Mouse (Mus musculus) c-Kit-positive CD71-positive TER-119-negative erythroid progenitor cells, embryonic 14.5 days (primary cell): Measurements from ENCODE around the gene Ift20.

ENCODE experiments used
- DNase-seq: peaks from one replicate; pipeline ENCODE4 v3.0.0-alpha.2; 2013; ENCODE audit warnings: low read depth

The Ift20 gene

DNA sequence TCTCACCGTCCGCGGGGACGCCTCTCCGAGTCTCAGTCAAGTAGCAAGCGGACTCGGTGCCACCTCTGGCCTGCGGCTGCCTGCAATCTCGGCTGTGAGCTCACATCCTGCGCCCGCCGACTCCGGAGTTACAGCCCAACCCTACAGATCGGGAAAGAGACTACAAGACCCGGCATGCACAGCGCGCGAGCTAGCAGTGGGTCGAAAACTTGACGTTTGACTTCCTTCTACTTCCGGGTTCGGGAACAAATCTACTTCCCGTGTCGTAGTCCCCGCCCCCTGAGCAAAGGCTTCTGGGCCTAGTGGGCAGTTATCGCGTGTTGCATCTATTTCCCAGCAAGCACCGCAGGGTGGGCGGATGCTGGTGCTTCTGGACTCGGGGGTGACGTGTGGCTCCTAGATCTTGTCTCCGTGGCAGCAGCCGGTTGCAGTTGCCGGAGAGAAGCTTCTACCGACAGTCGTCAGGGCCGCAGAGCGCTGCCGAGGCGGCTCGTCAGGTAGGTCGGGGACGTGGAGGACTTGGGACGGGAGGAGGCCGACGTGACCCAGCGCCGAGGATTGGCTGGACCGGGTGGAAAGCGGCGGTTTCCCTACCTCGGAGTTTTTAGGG is at the start of gene Ift20, which contains the start of gene Tnfaip1:
Gene Ift20, plus strand, starts transcription at position 282 of the 610 bp plus-strand sequence.
Gene Tnfaip1, minus strand, starts transcription at position 253 of the 610 bp plus-strand sequence.
- DNase-seq: peak; percentile 99

- DNase-seq: peak; percentile 47
Observed at GRCm38 (mm10) chr11:78488168-78488567, 48.0 kb upstream of the Ift20 start.

DNA sequence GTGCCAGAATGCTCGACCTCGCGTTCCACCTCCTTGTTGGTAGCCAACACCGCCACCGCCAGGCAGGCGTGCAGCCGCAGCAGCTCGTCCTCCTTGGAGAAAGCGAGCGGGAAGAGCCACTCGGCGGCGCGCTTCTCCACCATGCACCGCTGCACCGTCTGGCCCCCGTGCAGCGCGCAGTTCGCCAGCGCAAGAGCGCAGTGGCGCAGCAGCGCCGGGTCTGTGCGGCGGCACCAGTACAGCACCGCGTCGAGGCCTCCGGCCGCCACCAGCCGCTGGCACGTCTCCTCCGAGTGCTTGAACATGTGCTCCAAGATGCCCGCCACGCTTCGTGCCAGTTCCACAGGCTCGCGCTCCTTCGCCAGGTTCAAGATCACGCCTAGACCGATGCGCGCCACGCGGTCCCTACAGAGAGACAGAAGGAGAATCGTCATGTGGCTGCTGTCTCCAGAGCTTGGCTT is 45.4 kb upstream of the Ift20 start:
- DNase-seq: no peak

DNA sequence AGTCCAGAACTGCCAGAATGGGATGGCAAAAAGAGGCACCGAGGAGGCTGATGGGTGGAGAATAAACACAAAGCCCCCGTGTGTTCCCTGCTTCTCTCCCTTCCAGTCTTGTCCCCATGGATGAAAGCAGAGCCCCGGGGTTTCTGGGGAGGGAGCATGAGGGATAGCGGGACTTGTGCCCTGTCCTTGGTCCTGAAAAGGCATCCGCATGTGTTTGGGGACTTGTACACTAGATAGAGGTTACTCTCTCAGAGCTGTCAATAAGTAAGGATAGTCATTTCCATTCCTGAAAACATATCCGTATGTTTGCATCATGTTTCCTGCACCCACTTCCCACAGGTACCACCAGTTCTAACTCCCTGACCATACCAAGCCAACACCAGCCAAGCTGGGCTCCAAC is 40.3 kb upstream of the Ift20 start:
- DNase-seq: peak; percentile 46

DNA sequence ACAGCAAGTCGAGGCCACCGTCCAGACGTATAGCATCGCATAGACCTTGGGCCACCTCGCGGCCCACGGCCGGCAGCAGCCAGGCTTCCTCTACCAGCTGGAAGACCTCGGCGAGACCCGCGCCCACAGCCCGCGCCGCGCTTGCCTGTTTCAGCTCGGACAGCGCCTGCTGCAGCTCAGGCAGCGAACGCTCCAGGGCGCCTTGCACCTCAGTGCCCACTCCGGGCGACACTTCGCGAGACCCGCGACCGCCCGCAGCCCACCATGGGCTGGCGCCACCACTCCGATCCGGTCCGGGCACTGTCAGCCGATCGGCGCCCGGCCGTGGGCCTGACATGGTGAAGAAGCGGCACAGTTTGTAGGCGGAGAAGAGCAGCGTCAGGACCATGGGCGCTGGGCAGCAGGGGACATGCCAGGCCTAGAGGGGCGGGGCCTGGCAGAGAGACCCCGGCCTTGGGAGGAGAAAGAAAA is 39.1 kb upstream of the Ift20 start:
- no peak for DNase-seq

DNA sequence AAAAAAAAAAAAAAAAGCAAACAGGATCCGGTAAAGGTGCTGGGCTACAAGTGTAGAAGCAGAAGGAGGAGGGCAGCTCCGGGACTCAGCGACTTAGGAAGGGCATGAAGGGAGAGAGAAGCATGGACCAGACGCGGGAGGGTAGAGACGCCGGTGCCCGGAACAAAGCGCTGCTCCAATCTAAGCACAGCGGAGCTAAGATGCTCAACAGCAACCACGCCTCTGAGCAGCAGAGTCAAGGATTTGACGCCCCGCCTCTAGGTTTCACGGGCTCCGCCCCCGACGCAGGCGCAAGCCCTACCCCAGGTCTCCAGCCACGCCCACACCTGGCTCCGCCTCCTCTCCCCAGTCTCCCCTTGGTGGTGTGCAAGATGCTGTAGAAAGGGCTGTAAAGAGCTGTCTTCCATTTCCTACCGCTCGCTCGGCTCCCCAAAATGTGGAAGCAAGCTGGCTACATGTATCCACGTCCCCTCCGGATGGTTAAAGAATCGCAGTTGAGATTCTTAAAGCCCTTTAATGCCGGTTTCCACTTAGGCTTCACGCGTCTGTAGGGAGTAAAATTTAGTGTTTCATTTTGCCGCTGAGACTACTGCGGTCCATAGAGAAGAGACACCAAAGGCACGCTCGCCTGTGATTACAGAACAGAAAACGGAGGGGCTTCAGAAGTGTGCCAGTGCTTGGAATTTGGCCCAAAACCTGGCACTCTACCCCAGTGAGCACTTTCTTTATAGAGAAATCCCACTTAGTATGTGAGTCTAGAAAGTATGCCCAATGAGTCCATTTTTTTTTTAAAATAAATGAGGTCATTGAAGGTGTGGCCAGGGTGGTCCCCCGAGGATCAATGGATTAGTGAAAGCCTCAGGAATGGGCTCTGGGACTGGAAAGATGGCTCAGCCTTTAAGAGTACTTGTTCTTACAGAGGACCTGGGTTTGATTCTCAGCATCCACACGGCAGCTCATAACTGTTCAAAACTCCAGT is 38.3 kb upstream of the Ift20 start, which contains the start of gene Sarm1:
Gene Sarm1, minus strand, starts transcription at position 211 of the 979 bp plus-strand sequence.
- DNase-seq: peak; percentile 95

- no peak for DNase-seq
Observed at GRCm38 (mm10) chr11:78499004-78499403, 37.2 kb upstream of the Ift20 start, which contains the start of gene Vtn. TSS of gene Vtn (plus strand) at chr11:78499091.

GRCm38 (mm10) chr11:78499543-78499942 is 36.6 kb upstream of the Ift20 start:
- no peak for DNase-seq

DNA sequence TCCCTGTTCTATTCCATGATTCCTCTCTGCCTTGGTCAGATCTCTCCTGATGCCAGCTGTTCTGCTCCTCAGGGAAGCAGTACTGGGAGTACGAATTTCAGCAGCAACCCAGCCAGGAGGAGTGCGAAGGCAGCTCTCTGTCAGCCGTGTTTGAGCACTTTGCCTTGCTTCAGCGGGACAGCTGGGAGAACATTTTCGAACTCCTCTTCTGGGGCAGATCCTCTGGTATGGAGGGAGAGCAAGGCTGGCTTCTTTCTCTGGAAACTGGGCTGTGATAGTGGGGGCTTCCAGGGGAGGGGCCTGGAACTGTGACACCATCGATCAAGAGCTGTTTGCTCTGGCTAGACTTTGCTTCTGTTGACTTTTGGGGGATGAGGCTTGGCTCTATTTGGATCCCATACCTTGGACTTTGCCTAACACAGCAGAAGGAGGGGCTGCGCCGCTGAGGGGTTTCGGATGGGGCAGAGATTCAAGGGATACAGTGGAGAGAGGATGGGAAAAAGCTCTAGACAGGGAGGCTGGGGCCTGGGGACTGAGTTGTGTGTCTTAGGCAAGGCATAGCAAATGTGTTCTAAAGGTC is 35.4 kb upstream of the Ift20 start:
- no peak for DNase-seq

DNA sequence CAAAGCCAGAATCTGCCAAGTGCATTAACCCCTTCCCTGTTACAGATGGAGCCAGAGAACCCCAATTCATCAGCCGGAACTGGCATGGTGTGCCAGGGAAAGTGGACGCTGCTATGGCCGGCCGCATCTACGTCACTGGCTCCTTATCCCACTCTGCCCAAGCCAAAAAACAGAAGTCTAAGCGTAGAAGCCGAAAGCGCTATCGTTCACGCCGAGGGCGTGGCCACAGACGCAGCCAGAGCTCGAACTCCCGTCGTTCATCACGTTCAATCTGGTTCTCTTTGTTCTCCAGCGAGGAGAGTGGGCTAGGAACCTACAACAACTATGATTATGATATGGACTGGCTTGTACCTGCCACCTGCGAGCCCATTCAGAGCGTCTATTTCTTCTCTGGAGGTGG is 34.6 kb upstream of the Ift20 start:
- DNase-seq: no peak

- no peak for DNase-seq
Observed at GRCm38 (mm10) chr11:78502909-78503650, 33.1 kb upstream of the Ift20 start, which contains the start of gene Sebox. TSS of gene Sebox (plus strand) at chr11:78503447.

DNA sequence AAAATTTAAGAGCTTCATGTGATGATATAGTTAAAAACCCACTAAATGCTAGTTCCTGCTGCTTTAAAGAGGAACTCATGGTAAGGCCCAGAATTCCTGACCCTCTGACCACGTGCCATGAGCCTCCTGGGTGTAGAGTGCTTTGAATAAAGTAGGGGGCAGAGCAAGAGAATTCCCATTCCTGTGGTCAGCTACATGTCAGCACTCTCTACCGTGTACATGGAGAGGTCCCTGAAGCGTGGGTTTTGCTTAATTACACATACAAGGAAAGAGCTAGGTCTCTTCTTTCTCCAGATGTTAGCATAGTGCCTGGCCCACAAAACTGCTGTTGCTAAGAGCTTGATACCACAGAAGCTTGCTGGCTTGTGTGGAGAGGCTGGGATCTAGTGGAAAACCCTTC is 30.7 kb upstream of the Ift20 start:
- DNase-seq: no peak

- DNase-seq: no peak
Observed at GRCm38 (mm10) chr11:78509148-78509547, 27.0 kb upstream of the Ift20 start.

GRCm38 (mm10) chr11:78512025-78512957 is 23.9 kb upstream of the Ift20 start, which contains the start of the genes Tmem199 and Poldip2:
TSS of gene Tmem199 (minus strand) at chr11:78512172.
TSS of gene Poldip2 (plus strand) at chr11:78512193.
- peak; percentile 88 for DNase-seq

DNA sequence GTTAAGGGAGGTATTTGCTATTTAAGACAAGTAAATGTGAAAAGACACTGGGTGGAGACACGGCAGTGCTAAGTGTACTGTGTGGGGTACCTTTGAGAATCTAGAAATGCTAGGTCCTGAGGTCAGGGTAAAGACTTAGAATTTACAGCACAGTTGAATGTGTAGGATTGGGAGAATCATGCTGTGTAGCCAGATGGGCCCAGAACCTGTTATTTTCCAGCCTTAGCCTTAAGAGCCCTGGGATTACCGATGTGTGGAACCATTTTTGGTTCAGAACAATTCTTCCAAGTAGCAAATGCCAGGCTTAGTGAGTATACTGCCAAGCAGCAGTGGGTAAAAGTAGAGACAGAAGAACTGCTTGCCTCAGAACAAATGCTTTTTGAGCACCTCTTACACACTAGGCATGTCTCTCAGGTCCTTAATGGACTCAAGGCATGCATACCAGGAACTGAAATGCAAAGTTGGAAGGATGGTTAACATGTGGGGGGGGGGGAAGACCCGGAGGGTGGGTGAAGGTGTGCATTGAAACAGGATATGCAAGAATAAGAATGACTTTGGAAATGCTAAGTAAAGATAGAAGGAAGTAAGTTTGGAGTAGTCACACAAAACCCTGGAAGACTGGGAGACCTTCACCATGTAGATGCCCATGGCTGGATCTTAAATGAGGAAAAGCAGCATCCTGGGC is 22.9 kb upstream of the Ift20 start:
- DNase-seq: no peak

GRCm38 (mm10) chr11:78515549-78516325 is 20.4 kb upstream of the Ift20 start:
- DNase-seq: no peak

GRCm38 (mm10) chr11:78518931-78519330 is 17.2 kb upstream of the Ift20 start:
- no peak for DNase-seq

- DNase-seq: no peak
Observed at GRCm38 (mm10) chr11:78521880-78522279, 14.3 kb upstream of the Ift20 start.

- no peak for DNase-seq
Observed at GRCm38 (mm10) chr11:78522481-78522997, 13.6 kb upstream of the Ift20 start.
